Mouse (Mus musculus): ENCODE results near the gene Ncf2.

The Ncf2 gene

GRCm38 (mm10) chr1:152831619-152832018 is 31.6 kb downstream of the Ncf2 start:
- no peak for DNase-seq (ENCODE audit: low spot score)

- no peak for DNase-seq (ENCODE audit: low spot score)
Measured at GRCm38 (mm10) chr1:152832316-152832715, 32.3 kb downstream of the Ncf2 start.

GRCm38 (mm10) chr1:152835061-152835460 is 35.1 kb downstream of the Ncf2 start:
- DNase-seq (ENCODE audit: low spot score) = no peak

DNA sequence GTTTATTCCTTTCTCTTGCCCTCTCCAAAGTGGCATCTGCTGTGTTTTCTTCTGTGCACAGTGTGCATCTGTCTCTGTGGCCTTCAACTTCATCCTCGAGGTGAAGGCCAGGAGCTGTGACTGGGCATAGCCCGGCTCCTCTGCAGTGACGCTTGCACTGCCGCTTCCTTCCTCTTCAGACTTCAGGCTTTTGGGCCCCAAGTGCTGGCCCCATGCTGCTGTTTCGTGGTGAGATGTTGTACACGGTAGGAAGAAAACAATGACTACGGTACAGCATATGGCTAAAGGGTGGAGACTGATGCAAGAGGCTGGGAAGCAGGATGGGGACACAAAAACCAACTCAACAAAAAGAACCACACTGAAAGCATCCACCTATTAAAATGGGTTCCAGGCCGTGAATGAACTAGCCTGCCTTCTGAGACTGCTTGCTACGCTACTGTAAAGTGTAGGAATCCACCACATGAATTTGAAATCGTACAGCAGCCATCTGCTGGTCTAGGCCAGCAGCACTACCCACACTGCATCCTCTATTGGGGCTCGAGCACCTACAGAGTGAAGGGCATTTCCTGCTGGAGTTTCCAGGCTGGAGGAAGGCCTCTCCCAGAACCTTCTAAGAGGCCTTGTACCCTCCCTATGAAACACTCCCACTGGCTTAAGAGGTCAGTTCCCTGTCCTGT is 38.2 kb downstream of the Ncf2 start:
- DNase-seq (ENCODE audit: low spot score) = no peak

DNA sequence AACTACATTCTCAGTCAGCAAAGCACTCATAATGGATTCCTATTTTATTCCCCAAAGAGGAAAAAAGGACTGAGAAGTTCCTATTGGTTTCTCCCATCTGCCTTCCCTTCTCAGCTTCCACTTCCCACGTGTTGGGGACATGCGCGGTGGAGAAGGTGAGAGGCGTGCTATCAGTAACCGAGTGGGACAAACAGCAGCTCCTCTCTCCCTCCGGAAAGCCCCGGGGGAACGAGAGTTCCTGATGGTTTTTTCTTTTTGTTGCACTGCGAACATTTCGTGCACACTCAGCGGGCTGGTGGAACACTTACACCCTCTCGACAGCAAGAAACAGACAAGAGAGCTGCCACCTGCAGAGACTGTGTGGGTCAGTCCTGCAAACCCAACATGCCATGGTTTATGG is 38.8 kb downstream of the Ncf2 start:
- DNase-seq (ENCODE audit: low spot score) = no peak

GRCm38 (mm10) chr1:152840343-152840742 is 40.3 kb downstream of the Ncf2 start:
- DNase-seq (ENCODE audit: low spot score) = no peak

DNA sequence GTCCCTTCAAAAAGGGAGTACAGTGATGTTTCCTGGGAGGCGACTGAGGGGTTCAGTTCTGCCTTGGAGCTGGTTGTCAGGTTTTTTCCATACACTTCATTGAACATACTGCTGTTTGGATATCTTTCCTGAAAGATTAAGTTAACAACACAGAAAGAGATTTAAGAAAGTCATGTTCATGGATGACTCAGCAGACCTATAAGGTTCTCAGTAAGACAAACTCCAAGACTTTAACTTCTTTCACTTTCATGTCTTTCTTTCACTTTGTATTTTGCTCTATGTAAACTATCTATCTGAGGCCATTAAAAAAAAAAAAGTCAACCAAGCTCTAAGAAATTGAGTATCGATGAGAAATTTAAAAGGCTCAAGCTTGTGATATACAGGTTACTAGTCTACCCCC is 41.1 kb downstream of the Ncf2 start:
- DNase-seq (ENCODE audit: low spot score) = no peak

GRCm38 (mm10) chr1:152844634-152845033 is 44.6 kb downstream of the Ncf2 start:
- DNase-seq (ENCODE audit: low spot score) = no peak

DNA sequence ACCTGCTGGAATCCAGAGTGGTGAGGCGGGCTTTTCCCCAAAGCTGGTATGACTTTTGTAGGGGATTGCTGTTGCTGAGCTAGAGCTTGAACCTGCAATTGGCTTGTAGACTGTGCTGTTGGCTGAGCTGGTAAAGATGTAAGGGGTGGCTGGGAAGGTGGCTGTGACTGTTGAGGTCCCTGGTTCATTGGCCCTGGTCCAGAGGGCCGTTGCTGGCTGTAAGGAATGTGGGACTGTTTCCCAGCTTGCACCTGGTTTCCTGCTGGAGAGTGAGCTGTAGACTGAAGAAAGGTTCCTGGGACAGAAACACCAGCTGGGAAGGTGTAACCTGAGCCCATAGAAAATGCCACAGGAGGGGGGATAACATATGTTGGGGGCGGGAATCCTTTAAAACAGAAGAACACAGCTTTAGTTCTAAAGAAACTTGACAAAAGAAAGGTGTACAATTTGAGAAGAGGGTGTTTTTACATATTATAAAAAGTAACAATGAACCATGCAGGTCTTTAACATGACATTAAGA is 45.3 kb downstream of the Ncf2 start:
- DNase-seq (ENCODE audit: low spot score) = no peak

DNA sequence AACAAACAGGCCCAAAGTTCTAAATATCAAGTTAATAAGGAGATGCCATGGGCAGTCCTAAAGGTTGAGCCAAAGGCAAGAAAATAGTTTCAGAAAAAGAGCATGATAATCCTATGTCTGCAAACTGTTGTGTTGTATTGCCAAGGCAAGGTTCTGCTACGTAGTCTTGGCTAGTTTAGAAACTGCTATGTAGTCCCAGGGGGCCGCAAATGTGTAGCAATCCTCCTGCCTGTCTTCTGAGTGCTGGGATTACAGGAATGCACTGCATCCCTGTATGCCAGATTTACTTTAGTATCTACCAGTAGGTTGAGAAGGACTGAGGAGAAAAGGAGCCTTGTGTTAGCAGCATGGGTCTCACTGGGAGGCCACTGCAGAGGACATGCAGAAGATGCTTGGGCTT is 46.9 kb downstream of the Ncf2 start:
- DNase-seq (ENCODE audit: low spot score) = no peak

- no peak for DNase-seq (ENCODE audit: low spot score)
Measured at GRCm38 (mm10) chr1:152869901-152870300, 69.9 kb downstream of the Ncf2 start.

- no peak for DNase-seq (ENCODE audit: low spot score)
Measured at GRCm38 (mm10) chr1:152871031-152871430, 71.0 kb downstream of the Ncf2 start.
